Mouse (Mus musculus): Measurements from ENCODE around the gene Mcm2. TPM values are rescaled to one million over a fixed set of nuclear protein-coding genes. Genes with fewer than 3 reads are reported as not detected.

The Mcm2 gene
- total and polyA plus RNA-seq, 3 experiments: 149 to 1,259 (median 171) TPM

DNA sequence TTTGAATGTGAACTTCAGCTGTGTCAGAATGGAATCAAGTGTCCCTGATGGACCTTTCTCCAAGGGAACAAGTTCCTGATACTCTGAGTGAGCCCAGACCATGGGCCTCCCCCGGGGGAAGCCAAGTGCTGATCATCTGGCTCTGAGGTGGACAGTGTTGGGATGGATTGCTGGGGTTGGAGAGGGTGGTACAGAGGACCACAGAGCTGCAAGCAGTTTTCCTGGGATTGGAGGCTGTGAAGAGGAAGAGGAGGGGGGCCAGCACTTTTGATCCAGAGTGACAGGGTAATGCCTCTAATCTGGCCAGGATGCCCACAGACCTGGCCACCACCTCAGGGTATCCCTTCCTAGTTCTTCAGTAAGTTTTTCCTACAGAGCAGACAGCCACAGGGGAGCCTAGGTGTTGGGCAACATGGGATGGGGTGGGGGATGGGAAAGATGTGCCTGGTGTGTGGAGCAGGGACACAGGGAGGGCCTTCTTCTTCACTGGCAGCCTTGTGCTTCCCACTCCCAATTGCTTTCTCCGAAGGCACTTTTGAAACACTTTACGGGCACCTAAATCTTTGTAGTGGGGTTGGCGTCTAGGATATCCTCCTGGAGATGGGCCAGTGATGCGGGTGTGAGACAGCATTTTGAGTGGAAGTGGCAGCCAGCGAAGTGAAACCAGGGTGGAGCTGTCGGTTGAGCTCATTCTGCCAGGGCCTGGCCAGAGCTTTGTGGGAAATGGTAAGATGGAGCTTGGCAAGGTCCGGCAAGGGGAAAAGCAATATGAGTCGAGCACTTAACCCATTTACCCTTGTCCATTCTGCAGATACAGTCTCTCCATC is 41.7 kb upstream of the Mcm2 start:
- no peak overlapping the region for H3K4me3 ChIP-seq (ENCODE audit: low read depth, low read length)
- no peaks in the 10 kb centered on the region for H3K9me3 ChIP-seq (replicated peaks)
- peaks cover 34% of the 10 kb centered on the region; the same call in 1 of the 2 replicates for H3K27me3 ChIP-seq (ENCODE audit: insufficient read depth, low read length)
- no peaks in the 10 kb centered on the region for H3K36me3 ChIP-seq (replicated peaks)
- TF ChIP-seq GATA2 (IDR thresholded peaks at IDR 0.05; ENCODE audit: borderline replicate concordance, low read depth, low read length): no peak
- no peak for TF ChIP-seq CTCF (IDR thresholded peaks at IDR 0.05; ENCODE audit: low read depth, low read length)
- TF ChIP-seq POLR2AphosphoS5 (IDR thresholded peaks at IDR 0.05; ENCODE audit: insufficient replicate concordance, low read depth, low read length): no peak
- TF ChIP-seq GATA1 (IDR thresholded peaks at IDR 0.05; ENCODE audit: borderline replicate concordance, low read length): no peak
- TF ChIP-seq TAL1 (conservative IDR thresholded peaks at IDR 0.05; ENCODE audit: low read depth, low read length): no peak
- no peaks in the 10 kb centered on the region for H3K4me1 ChIP-seq (ENCODE audit: insufficient read depth, low read depth, low read length)
- DNase-seq (ENCODE audit: low spot score): no peak
- no peak for ATAC-seq (ENCODE audit: extremely low read depth, insufficient number of reproducible peaks, low FRiP score, poor library complexity, severe bottlenecking)

DNA sequence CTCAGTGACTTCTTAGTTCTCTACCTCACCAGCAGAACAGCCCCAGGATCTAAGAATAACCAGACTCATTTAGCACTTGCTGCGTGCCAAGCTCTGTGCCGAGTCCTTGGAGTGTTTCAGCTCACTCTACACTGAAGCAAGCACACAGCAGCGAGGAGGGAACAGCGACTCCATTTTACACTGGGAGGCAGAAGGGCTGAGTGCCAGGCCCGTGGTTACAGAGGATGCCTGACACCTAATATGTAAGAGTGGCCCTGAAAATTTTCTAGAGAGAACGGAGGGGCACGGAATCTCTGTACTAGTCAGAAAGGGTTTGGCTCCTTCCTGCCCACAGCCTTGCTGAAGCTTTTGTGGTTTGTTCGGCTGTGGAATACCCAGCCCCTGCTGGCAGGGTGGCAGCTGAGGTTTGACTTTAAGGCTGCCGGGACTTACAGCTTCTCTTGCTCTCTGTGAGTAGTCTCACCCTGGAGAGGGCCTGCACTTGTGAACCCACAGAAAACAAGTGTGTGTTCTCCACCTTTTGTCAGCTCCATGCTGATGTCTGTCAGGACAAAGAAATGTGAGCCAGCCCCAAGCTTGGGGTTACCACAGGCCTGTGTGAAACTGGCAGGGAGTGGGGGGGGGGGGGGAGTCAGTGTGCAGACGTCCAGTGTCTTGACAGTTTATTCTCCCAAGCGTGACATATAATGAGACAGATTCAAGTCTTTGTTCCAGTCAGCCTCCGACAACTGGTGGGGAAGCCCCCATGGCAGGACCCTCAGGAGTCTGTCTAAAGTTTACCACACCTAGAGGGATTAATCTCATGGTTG is 40.9 kb upstream of the Mcm2 start:
- H3K9me3 ChIP-seq (replicated peaks): no peaks in the 10 kb centered on the region
- ATAC-seq (ENCODE audit: extremely low read depth, insufficient number of reproducible peaks, low FRiP score, poor library complexity, severe bottlenecking) (no peak), DNase-seq (ENCODE audit: low spot score) (no peak)
- H3K4me3 ChIP-seq (ENCODE audit: low read depth, low read length): no peak overlapping the region
- no peaks in the 10 kb centered on the region for H3K4me1 ChIP-seq (ENCODE audit: insufficient read depth, low read depth, low read length)
- no peak for TF ChIP-seq GATA1 (IDR thresholded peaks at IDR 0.05; ENCODE audit: borderline replicate concordance, low read length)
- no peak for TF ChIP-seq TAL1 (conservative IDR thresholded peaks at IDR 0.05; ENCODE audit: low read depth, low read length)
- TF ChIP-seq GATA2 (IDR thresholded peaks at IDR 0.05; ENCODE audit: borderline replicate concordance, low read depth, low read length): no peak
- TF ChIP-seq CTCF (IDR thresholded peaks at IDR 0.05; ENCODE audit: low read depth, low read length): no peak
- TF ChIP-seq POLR2AphosphoS5 (IDR thresholded peaks at IDR 0.05; ENCODE audit: insufficient replicate concordance, low read depth, low read length): no peak
- no peaks in the 10 kb centered on the region for H3K36me3 ChIP-seq (replicated peaks)
- peaks cover 40% of the 10 kb centered on the region; the same call in 1 of the 2 replicates for H3K27me3 ChIP-seq (ENCODE audit: insufficient read depth, low read length)

DNA sequence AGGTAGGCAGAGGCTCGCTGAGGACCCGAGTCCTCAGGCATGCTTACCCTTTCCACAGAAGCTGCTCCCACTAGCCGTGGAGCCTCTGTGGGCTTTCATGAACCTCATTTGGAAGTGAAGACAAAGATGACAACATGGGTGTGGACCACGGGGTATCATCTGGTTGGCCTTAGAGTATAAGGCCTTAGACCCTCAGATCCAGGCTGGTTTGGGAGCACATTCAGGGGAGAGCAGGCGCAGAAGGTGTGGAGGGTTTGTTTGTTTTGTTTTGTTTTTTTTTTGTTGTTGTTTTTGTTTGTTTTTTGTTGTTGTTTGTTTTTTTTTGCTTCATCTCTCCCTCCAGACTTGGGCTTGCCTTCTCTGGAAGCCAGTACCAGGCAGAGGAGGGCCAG is 40.1 kb upstream of the Mcm2 start:
- peaks cover 48% of the 10 kb centered on the region for H3K27me3 ChIP-seq (ENCODE audit: insufficient read depth, low read length)
- no peaks in the 10 kb centered on the region for H3K9me3 ChIP-seq (replicated peaks)
- ATAC-seq (ENCODE audit: extremely low read depth, insufficient number of reproducible peaks, low FRiP score, poor library complexity, severe bottlenecking): no peak

DNA sequence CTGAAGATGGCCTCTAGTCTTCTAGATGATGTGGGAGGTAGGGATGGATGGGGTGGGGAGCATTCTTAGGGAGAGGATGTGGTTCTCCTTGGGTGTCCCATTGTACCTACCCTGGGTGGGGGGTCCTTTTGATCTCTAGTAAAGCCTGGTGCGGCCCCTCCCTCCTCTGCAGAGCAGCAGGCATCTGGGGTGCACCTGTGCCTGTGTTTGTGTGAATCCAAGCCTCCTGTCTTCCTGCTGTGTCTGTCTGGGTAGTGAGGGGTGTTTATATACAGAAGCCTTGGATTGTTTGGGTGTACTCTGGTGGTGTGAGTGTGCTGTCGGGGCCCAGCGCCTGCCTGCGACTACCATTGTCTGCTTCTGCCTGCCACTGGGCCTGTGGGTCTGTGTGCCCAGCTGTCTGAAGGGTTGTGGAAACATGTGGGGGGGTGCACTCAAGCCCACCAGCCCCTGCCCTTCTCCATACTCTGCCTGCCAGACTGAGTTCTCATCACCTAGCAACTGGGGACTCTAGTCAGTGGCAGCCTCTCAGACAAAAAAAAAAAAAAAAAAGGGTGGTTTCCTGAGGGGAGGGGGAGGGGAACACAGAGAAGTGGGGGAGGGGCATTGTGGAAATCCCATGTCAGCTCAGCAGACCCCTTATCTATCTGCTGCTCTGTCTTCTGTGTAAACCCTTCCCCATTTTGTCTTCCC is 39.5 kb upstream of the Mcm2 start:
- Histone ChIP-seq H3K4me3 (ENCODE audit: low read depth, low read length) (no peak overlapping the region), H3K4me1 (ENCODE audit: insufficient read depth, low read depth, low read length) (no peaks in the 10 kb centered on the region), H3K36me3 (replicated peaks) (no peaks in the 10 kb centered on the region), H3K27me3 (ENCODE audit: insufficient read depth, low read length) (peaks cover 53% of the 10 kb centered on the region), H3K9me3 (replicated peaks) (no peaks in the 10 kb centered on the region)
- TF ChIP-seq CTCF (IDR thresholded peaks at IDR 0.05; ENCODE audit: low read depth, low read length) (no peak), GATA2 (IDR thresholded peaks at IDR 0.05; ENCODE audit: borderline replicate concordance, low read depth, low read length) (no peak), POLR2AphosphoS5 (IDR thresholded peaks at IDR 0.05; ENCODE audit: insufficient replicate concordance, low read depth, low read length) (no peak), GATA1 (IDR thresholded peaks at IDR 0.05; ENCODE audit: borderline replicate concordance, low read length) (no peak), TAL1 (conservative IDR thresholded peaks at IDR 0.05; ENCODE audit: low read depth, low read length) (no peak)
- ATAC-seq (ENCODE audit: extremely low read depth, insufficient number of reproducible peaks, low FRiP score, poor library complexity, severe bottlenecking): no peak
- DNase-seq (ENCODE audit: low spot score): no peak

More for the DNA sequence above, 40.1 kb upstream of the Mcm2 start:
- no peak for DNase-seq (ENCODE audit: low spot score)
- Histone ChIP-seq H3K36me3 (replicated peaks) (no peaks in the 10 kb centered on the region), H3K4me3 (ENCODE audit: low read depth, low read length) (no peak overlapping the region), H3K4me1 (ENCODE audit: insufficient read depth, low read depth, low read length) (no peaks in the 10 kb centered on the region)
- no peak for TF ChIP-seq TAL1 (conservative IDR thresholded peaks at IDR 0.05; ENCODE audit: low read depth, low read length)
- TF ChIP-seq CTCF (IDR thresholded peaks at IDR 0.05; ENCODE audit: low read depth, low read length): no peak
- no peak for TF ChIP-seq POLR2AphosphoS5 (IDR thresholded peaks at IDR 0.05; ENCODE audit: insufficient replicate concordance, low read depth, low read length)
- no peak for TF ChIP-seq GATA2 (IDR thresholded peaks at IDR 0.05; ENCODE audit: borderline replicate concordance, low read depth, low read length)
- TF ChIP-seq GATA1 (IDR thresholded peaks at IDR 0.05; ENCODE audit: borderline replicate concordance, low read length): no peak

DNA sequence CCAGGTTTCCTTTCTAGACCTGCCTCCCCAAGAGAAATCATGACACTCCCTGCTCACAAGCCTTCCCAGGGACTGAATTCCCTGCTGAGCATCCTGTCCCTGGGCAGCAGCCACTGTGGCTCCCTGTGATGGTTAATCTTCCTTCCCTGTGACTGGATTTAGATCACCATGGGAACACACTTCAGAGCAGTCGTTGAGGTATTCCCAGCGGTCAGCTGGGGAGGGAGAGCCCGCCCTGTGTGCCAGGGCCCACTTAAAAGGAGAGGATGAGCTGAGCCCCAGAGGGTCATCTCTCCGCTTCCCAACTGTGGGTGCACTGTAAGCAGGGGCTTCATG is 38.6 kb upstream of the Mcm2 start:
- Histone ChIP-seq H3K4me1 (ENCODE audit: insufficient read depth, low read depth, low read length) (no peaks in the 10 kb centered on the region), H3K9me3 (replicated peaks) (no peaks in the 10 kb centered on the region), H3K36me3 (replicated peaks) (no peaks in the 10 kb centered on the region), H3K27me3 (ENCODE audit: insufficient read depth, low read length) (peaks cover 56% of the 10 kb centered on the region), H3K4me3 (ENCODE audit: low read depth, low read length) (no peak overlapping the region)
- no peak for DNase-seq (ENCODE audit: low spot score)
- TF ChIP-seq GATA1 (IDR thresholded peaks at IDR 0.05; ENCODE audit: borderline replicate concordance, low read length) (no peak), CTCF (IDR thresholded peaks at IDR 0.05; ENCODE audit: low read depth, low read length) (no peak), POLR2AphosphoS5 (IDR thresholded peaks at IDR 0.05; ENCODE audit: insufficient replicate concordance, low read depth, low read length) (no peak)
- no peak for ATAC-seq (ENCODE audit: extremely low read depth, insufficient number of reproducible peaks, low FRiP score, poor library complexity, severe bottlenecking)
